In genomic region chr19:43887242-43887641, GRCm38 (mm10) we compare ENCODE assay signal across 23 mouse cellular contexts. TPM values are rescaled to one million over a fixed set of nuclear protein-coding genes. Genes with fewer than 3 reads are reported as not detected.
DNase-seq lines count a peak whose midpoint lies in the region; ATAC-seq lines count a peak whose summit lies in the region.
"Had no signal": no experiment of that assay in that cellular context is flagged by ENCODE, and none has a peak within 500 bp of the region (broad histone marks: within the 10 kb centered on the region; RNA-seq: fewer than 3 reads in every experiment).

No protein-coding gene starts in this region.

- no peak overlapping the region for H3K4me3 ChIP-seq in limb, embryonic 13.5 days
- no peak overlapping the region for H3K4me3 ChIP-seq in limb, embryonic 10.5 days
- H3K4me3 ChIP-seq in stomach, embryonic 15.5 days (replicated peaks) = peak overlapping the region; percentile 39
- H3K4me3 ChIP-seq in midbrain, embryonic 15.5 days = no peak overlapping the region
- H3K4me3 ChIP-seq: embryonic facial prominence, embryonic 15.5 days; hindbrain, embryonic 12.5 days; limb, embryonic 12.5 days; midbrain, embryonic 12.5 days; myocyte had no signal

- H3K27me3 ChIP-seq in limb, embryonic 13.5 days = no peaks in the 10 kb centered on the region
- H3K27me3 ChIP-seq in limb, embryonic 10.5 days (ENCODE audit: low read depth, poor library complexity, severe bottlenecking) = no peaks in the 10 kb centered on the region
- no peaks in the 10 kb centered on the region for H3K27me3 ChIP-seq in stomach, embryonic 15.5 days (replicated peaks)
- H3K27me3 ChIP-seq in midbrain, embryonic 15.5 days (replicated peaks) = no peaks in the 10 kb centered on the region
- H3K27me3 ChIP-seq: embryonic facial prominence, embryonic 15.5 days; hindbrain, embryonic 12.5 days; limb, embryonic 12.5 days; midbrain, embryonic 12.5 days had no signal

- H3K9me3 ChIP-seq in limb, embryonic 13.5 days = no peaks in the 10 kb centered on the region
- no peaks in the 10 kb centered on the region for H3K9me3 ChIP-seq in limb, embryonic 10.5 days (replicated peaks)
- no peaks in the 10 kb centered on the region for H3K9me3 ChIP-seq in stomach, embryonic 15.5 days
- H3K9me3 ChIP-seq in midbrain, embryonic 15.5 days = no peaks in the 10 kb centered on the region
- H3K9me3 ChIP-seq: embryonic facial prominence, embryonic 15.5 days; hindbrain, embryonic 12.5 days; limb, embryonic 12.5 days; midbrain, embryonic 12.5 days had no signal

- 84% methylated on average over 5 of the region's 5 CpGs for WGBS in limb, embryonic 13.5 days
- WGBS in limb, embryonic 10.5 days = 83% methylated on average over 5 of the region's 5 CpGs
- WGBS in stomach, embryonic 15.5 days = 74% methylated on average over 5 of the region's 5 CpGs
- 88% methylated on average over 5 of the region's 5 CpGs for WGBS in midbrain, embryonic 15.5 days

- ATAC-seq in limb, embryonic 13.5 days (ENCODE audit: low FRiP score, low read depth) = no peak
- no peak for ATAC-seq in stomach, embryonic 15.5 days (ENCODE audit: insufficient read depth, low FRiP score, low read depth)
- ATAC-seq in midbrain, embryonic 15.5 days (replicated peaks) = no peak
- ATAC-seq: CD4-positive, CD25-positive, alpha-beta regulatory T cell, adult 4 months had no signal

- H3K4me2 ChIP-seq in limb, embryonic 13.5 days (replicated peaks) = peak overlapping the region; percentile 34; the same call in 1 of the 2 replicates
- peak overlapping the region; percentile 47 for H3K4me2 ChIP-seq in stomach, embryonic 15.5 days
- no peak overlapping the region for H3K4me2 ChIP-seq in midbrain, embryonic 15.5 days
- H3K4me2 ChIP-seq: hindbrain, embryonic 12.5 days; midbrain, embryonic 12.5 days had no signal

- H3K9ac ChIP-seq in limb, embryonic 13.5 days = no peak overlapping the region
- no peak overlapping the region for H3K9ac ChIP-seq in stomach, embryonic 15.5 days
- H3K9ac ChIP-seq in midbrain, embryonic 15.5 days = no peak overlapping the region
- H3K9ac ChIP-seq: embryonic facial prominence, embryonic 15.5 days; hindbrain, embryonic 12.5 days; limb, embryonic 12.5 days; lung, embryonic 14.5 days; midbrain, embryonic 12.5 days had no signal

- H3K36me3 ChIP-seq in limb, embryonic 13.5 days = peaks cover 13% of the 10 kb centered on the region; the same call in 1 of the 2 replicates
- no peaks in the 10 kb centered on the region for H3K36me3 ChIP-seq in limb, embryonic 10.5 days
- no peaks in the 10 kb centered on the region for H3K36me3 ChIP-seq in stomach, embryonic 15.5 days
- H3K36me3 ChIP-seq in midbrain, embryonic 15.5 days (replicated peaks) = no peaks in the 10 kb centered on the region
- H3K36me3 ChIP-seq: embryonic facial prominence, embryonic 15.5 days; hindbrain, embryonic 12.5 days; midbrain, embryonic 12.5 days had no signal

- no peak for DNase-seq in limb, embryonic 10.5 days (ENCODE audit: low spot score)
- DNase-seq in ES-CJ7 (ENCODE audit: low read depth, low spot score) (peak; percentile 36), ZHBTc4 (ENCODE audit: low read depth, low spot score) (peak; percentile 59)
- no peak for DNase-seq in adrenal gland, postnatal 4 days (ENCODE audit: low spot score in 2 of 2)
- DNase-seq: adrenal gland, postnatal 36 days; cerebellum, adult 8-10 months; gastrocnemius, postnatal 14 days; heart, postnatal 10 days; kidney, adult 11 months; layer of hippocampus, adult 9-11 months; lung, embryonic 14.5 days; retina, postnatal 1 day; right cerebral cortex, postnatal 4 days; thymus, postnatal 14 days had no signal

- no peak overlapping the region for H3K27ac ChIP-seq in limb, embryonic 13.5 days
- no peak overlapping the region for H3K27ac ChIP-seq in limb, embryonic 10.5 days
- H3K27ac ChIP-seq in stomach, embryonic 15.5 days = no peak overlapping the region
- H3K27ac ChIP-seq in midbrain, embryonic 15.5 days = no peak overlapping the region
- H3K27ac ChIP-seq: hindbrain, embryonic 12.5 days; limb, embryonic 12.5 days; midbrain, embryonic 12.5 days had no signal

- H3K4me1 ChIP-seq in limb, embryonic 13.5 days = peaks cover 17% of the 10 kb centered on the region
- peaks cover 23% of the 10 kb centered on the region for H3K4me1 ChIP-seq in limb, embryonic 10.5 days
- peaks cover 21% of the 10 kb centered on the region for H3K4me1 ChIP-seq in stomach, embryonic 15.5 days
- H3K4me1 ChIP-seq in midbrain, embryonic 15.5 days = 0 out of 2 replicates have a peak, but pooled peaks cover 6% of the 10 kb centered on the region

RNA-seq across cellular contexts. Expression of gene Dnmbp, which starts 52.7 kb away (rescaled TPM):
- polyA plus RNA-seq in limb, embryonic 13.5 days (2015; fragmentation: Nextera tagmentation; extraction: Ambion mirVana) = 26.7 and 27.3 TPM in 2 replicates
- 19.4 and 22.0 TPM in 2 replicates for polyA plus RNA-seq in limb, embryonic 10.5 days (2016; fragmentation: Nextera tagmentation; extraction: Ambion mirVana)
- polyA plus RNA-seq in stomach, embryonic 15.5 days (2015; fragmentation: Nextera tagmentation; extraction: Ambion mirVana) = 29.9 and 31.7 TPM in 2 replicates
- total RNA-seq in adrenal gland, postnatal 4 days (2021) = 10 to 100 TPM; 22.6 to 23.1 TPM
- 8.1 and 8.8 TPM in 2 replicates for polyA plus RNA-seq in midbrain, embryonic 15.5 days (2015; fragmentation: Nextera tagmentation; extraction: Ambion mirVana)

Comparison
In these comparisons a context has a peak if more than half of its experiments do, and no peak if none do; other contexts are left out.
1. DNase-seq: peak in ES-CJ7 (single experiment) and ZHBTc4 (single experiment); none in limb, embryonic 10.5 days (single experiment) and adrenal gland, postnatal 4 days (0 of 2).